Mouse (Mus musculus): ENCODE data around the gene Kif13a. TPM values are rescaled to one million over a fixed set of nuclear protein-coding genes. Genes with fewer than 3 reads are reported as not detected.

The Kif13a gene
- polyA plus RNA-seq, 1 experiment: 33.5 TPM

- Histone ChIP-seq H3K4me1 (ENCODE audit: control insufficient read depth, insufficient read depth, insufficient read length, low read length) (no peaks in the 10 kb centered on the region), H3K4me3 (ENCODE audit: low read depth, low read length) (no peak overlapping the region), H3K36me3 (ENCODE audit: control insufficient read depth, insufficient read depth, low read length) (peaks cover 10% of the 10 kb centered on the region), H3K27ac (ENCODE audit: insufficient read depth, low read depth, low read length) (no peak overlapping the region), H3K27me3 (ENCODE audit: control insufficient read depth, insufficient read depth, low read length) (no peaks in the 10 kb centered on the region)
- 82% methylated on average over 3 of the region's 3 CpGs for WGBS
- TF ChIP-seq POLR2A (IDR thresholded peaks at IDR 0.05; ENCODE audit: low read depth, low read length) (no peak), CTCF (IDR thresholded peaks at IDR 0.05; ENCODE audit: extremely low read depth, insufficient read length, insufficient replicate concordance, low read depth, low read length) (no peak)
These were observed 86.0 kb downstream of the Kif13a start for GRCm38 (mm10) chr13:46843646-46844045.

GRCm38 (mm10) chr13:46842185-46842584 lies 87.5 kb downstream of the Kif13a start:
- WGBS: 61% methylated on average over 8 of the region's 8 CpGs
- H3K27me3 ChIP-seq (ENCODE audit: control insufficient read depth, insufficient read depth, low read length): no peaks in the 10 kb centered on the region
- no peaks in the 10 kb centered on the region for H3K4me1 ChIP-seq (ENCODE audit: control insufficient read depth, insufficient read depth, insufficient read length, low read length)
- TF ChIP-seq POLR2A (IDR thresholded peaks at IDR 0.05; ENCODE audit: low read depth, low read length) (no peak), CTCF (IDR thresholded peaks at IDR 0.05; ENCODE audit: extremely low read depth, insufficient read length, insufficient replicate concordance, low read depth, low read length) (no peak)
- no peak overlapping the region for H3K4me3 ChIP-seq (ENCODE audit: low read depth, low read length)
- H3K27ac ChIP-seq (ENCODE audit: insufficient read depth, low read depth, low read length): no peak overlapping the region
- H3K36me3 ChIP-seq (ENCODE audit: control insufficient read depth, insufficient read depth, low read length): peaks cover 7% of the 10 kb centered on the region

GRCm38 (mm10) chr13:46841668-46842067 lies 88.0 kb downstream of the Kif13a start:
- no peak for TF ChIP-seq CTCF (IDR thresholded peaks at IDR 0.05; ENCODE audit: extremely low read depth, insufficient read length, insufficient replicate concordance, low read depth, low read length)
- no peak for TF ChIP-seq POLR2A (IDR thresholded peaks at IDR 0.05; ENCODE audit: low read depth, low read length)
- WGBS: 93% methylated on average over 3 of the region's 3 CpGs
- H3K27ac ChIP-seq (ENCODE audit: insufficient read depth, low read depth, low read length): no peak overlapping the region

DNA sequence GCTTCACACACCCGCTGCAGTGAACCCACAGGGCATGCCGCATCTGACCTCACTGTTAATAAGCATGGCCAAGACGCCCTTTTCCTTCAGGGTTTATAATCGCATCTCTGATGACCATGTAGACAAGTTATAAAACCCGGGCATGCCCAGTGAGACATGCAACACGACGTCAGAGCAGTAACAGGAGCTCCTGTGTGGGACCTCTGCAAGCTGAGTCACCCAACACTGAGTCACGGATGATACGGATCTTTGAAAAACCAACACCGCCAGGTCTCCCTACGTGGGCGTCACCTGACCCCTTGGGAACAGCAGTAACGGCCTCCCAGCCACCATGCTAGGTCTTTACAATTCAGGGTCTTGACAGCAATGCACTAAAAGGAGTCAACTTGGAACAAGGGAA lies 89.0 kb downstream of the Kif13a start:
- H3K4me1 ChIP-seq (ENCODE audit: control insufficient read depth, insufficient read depth, insufficient read length, low read length): no peaks in the 10 kb centered on the region
- 88% methylated on average over 13 of the region's 13 CpGs for WGBS
- no peak overlapping the region for H3K27ac ChIP-seq (ENCODE audit: insufficient read depth, low read depth, low read length)
- TF ChIP-seq POLR2A (IDR thresholded peaks at IDR 0.05; ENCODE audit: low read depth, low read length) (no peak), CTCF (IDR thresholded peaks at IDR 0.05; ENCODE audit: extremely low read depth, insufficient read length, insufficient replicate concordance, low read depth, low read length) (no peak)
- H3K36me3 ChIP-seq (ENCODE audit: control insufficient read depth, insufficient read depth, low read length): no peaks in the 10 kb centered on the region
- no peaks in the 10 kb centered on the region for H3K27me3 ChIP-seq (ENCODE audit: control insufficient read depth, insufficient read depth, low read length)
- H3K4me3 ChIP-seq (ENCODE audit: low read depth, low read length): no peak overlapping the region

More at GRCm38 (mm10) chr13:46841668-46842067, 88.0 kb downstream of the Kif13a start:
- H3K4me3 ChIP-seq (ENCODE audit: low read depth, low read length): no peak overlapping the region
- H3K36me3 ChIP-seq (ENCODE audit: control insufficient read depth, insufficient read depth, low read length): peaks cover 4% of the 10 kb centered on the region
- no peaks in the 10 kb centered on the region for H3K4me1 ChIP-seq (ENCODE audit: control insufficient read depth, insufficient read depth, insufficient read length, low read length)
- no peaks in the 10 kb centered on the region for H3K27me3 ChIP-seq (ENCODE audit: control insufficient read depth, insufficient read depth, low read length)

DNA sequence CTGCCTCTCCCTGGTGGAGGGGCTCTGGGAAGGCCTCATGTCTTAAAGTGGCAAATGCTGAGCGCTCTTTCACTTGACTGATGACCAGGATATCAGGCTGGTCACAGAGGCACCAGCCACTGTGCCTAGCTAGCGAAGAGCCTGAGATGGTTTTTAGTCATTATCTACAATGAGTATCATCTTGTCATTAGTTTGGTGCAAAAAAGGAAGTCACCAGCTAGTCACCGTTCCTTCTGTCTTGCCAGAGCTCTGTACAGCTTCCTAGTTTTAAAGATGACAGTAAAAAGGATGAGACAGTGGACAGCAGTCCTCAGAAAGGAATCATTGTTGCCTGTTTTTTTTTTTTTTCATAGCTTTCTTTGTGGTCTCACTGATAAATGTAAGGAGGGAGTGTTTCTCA lies 90.4 kb downstream of the Kif13a start:
- H3K27me3 ChIP-seq (ENCODE audit: control insufficient read depth, insufficient read depth, low read length): no peaks in the 10 kb centered on the region
- TF ChIP-seq CTCF (IDR thresholded peaks at IDR 0.05; ENCODE audit: extremely low read depth, insufficient read length, insufficient replicate concordance, low read depth, low read length) (no peak), POLR2A (IDR thresholded peaks at IDR 0.05; ENCODE audit: low read depth, low read length) (no peak)
- H3K4me3 ChIP-seq (ENCODE audit: low read depth, low read length): no peak overlapping the region
- no peak overlapping the region for H3K27ac ChIP-seq (ENCODE audit: insufficient read depth, low read depth, low read length)
- H3K36me3 ChIP-seq (ENCODE audit: control insufficient read depth, insufficient read depth, low read length): 0 out of 2 replicates have a peak, but pooled peaks cover 2% of the 10 kb centered on the region
- H3K4me1 ChIP-seq (ENCODE audit: control insufficient read depth, insufficient read depth, insufficient read length, low read length): no peaks in the 10 kb centered on the region
- 92% methylated on average over 3 of the region's 3 CpGs for WGBS

- TF ChIP-seq CTCF (IDR thresholded peaks at IDR 0.05; ENCODE audit: extremely low read depth, insufficient read length, insufficient replicate concordance, low read depth, low read length) (peak; percentile 25; the same call in 1 of the 2 replicates), POLR2A (IDR thresholded peaks at IDR 0.05; ENCODE audit: low read depth, low read length) (no peak)
- Histone ChIP-seq H3K27ac (ENCODE audit: insufficient read depth, low read depth, low read length) (no peak overlapping the region), H3K4me1 (ENCODE audit: control insufficient read depth, insufficient read depth, insufficient read length, low read length) (no peaks in the 10 kb centered on the region), H3K27me3 (ENCODE audit: control insufficient read depth, insufficient read depth, low read length) (no peaks in the 10 kb centered on the region), H3K4me3 (ENCODE audit: low read depth, low read length) (no peak overlapping the region), H3K36me3 (ENCODE audit: control insufficient read depth, insufficient read depth, low read length) (0 out of 2 replicates have a peak, but pooled peaks cover 2% of the 10 kb centered on the region)
- WGBS: 32% methylated on average over 2 of the region's 2 CpGs
These were observed 91.1 kb downstream of the Kif13a start for GRCm38 (mm10) chr13:46838551-46838950.

- TF ChIP-seq CTCF (IDR thresholded peaks at IDR 0.05; ENCODE audit: extremely low read depth, insufficient read length, insufficient replicate concordance, low read depth, low read length): no peak
- no peak for TF ChIP-seq POLR2A (IDR thresholded peaks at IDR 0.05; ENCODE audit: low read depth, low read length)
- Histone ChIP-seq H3K27me3 (ENCODE audit: control insufficient read depth, insufficient read depth, low read length) (no peaks in the 10 kb centered on the region), H3K36me3 (ENCODE audit: control insufficient read depth, insufficient read depth, low read length) (peaks cover 18% of the 10 kb centered on the region), H3K4me1 (ENCODE audit: control insufficient read depth, insufficient read depth, insufficient read length, low read length) (no peaks in the 10 kb centered on the region), H3K4me3 (ENCODE audit: low read depth, low read length) (no peak overlapping the region), H3K27ac (ENCODE audit: insufficient read depth, low read depth, low read length) (no peak overlapping the region)
- WGBS: 91% methylated on average over 11 of the region's 11 CpGs
These were observed 94.3 kb downstream of the Kif13a start for GRCm38 (mm10) chr13:46835351-46835750.
